Mouse (Mus musculus) heart, embryonic 16.5 days (tissue): Measurements from ENCODE around the gene Memo1. TPM values are rescaled to one million over a fixed set of nuclear protein-coding genes. Genes with fewer than 3 reads are reported as not detected.
"Not testable (repeated sequence)": the region's sequence is repeated elsewhere in the genome, so short reads cannot be mapped to it uniquely, and the experiment has no call there.

Experiments
- ATAC-seq: fragments of 200-750 bp; cut with Nextera tagmentation; replicated peaks from 2 replicates; pipeline ENCODE4 v1.8.0; 2017; ENCODE audit warnings: moderate number of reproducible peaks; ENCODE audit not compliant: insufficient read depth, low FRiP score; ENCODE audit errors: extremely low read depth
- H3K27ac ChIP-seq: fragments of 300-500 bp; sonication (generic); 2 replicates; pipeline ENCODE4 v1.5.1; 2014; ENCODE audit warnings: mild to moderate bottlenecking, low read length, control low read depth, moderate library complexity
- H3K27me3 ChIP-seq: fragments of 300-500 bp; sonication (generic); 2 replicates; pipeline ENCODE4 v1.6.1; 2014; ENCODE audit warnings: low read length, mixed read lengths; ENCODE audit not compliant: control insufficient read depth, insufficient read depth
- H3K36me3 ChIP-seq: fragments of 300-500 bp; sonication (generic); 2 replicates; pipeline ENCODE4 v1.6.1; 2014; ENCODE audit not compliant: control insufficient read depth, insufficient read depth
- H3K4me1 ChIP-seq: fragments of 300-500 bp; sonication (generic); 2 replicates; pipeline ENCODE4 v1.6.1; 2014; ENCODE audit warnings: low read length, mixed read lengths; ENCODE audit not compliant: control insufficient read depth, insufficient read depth
- H3K4me2 ChIP-seq: fragments of 300-500 bp; sonication (generic); 2 replicates; pipeline ENCODE4 v1.6.1; 2014; ENCODE audit warnings: low read depth, mild to moderate bottlenecking, control low read depth, low read length
- H3K4me3 ChIP-seq: fragments of 300-500 bp; sonication (generic); 2 replicates; pipeline ENCODE4 v1.5.1; 2014; ENCODE audit warnings: mild to moderate bottlenecking, control low read depth, low read length
- H3K9ac ChIP-seq: fragments of 300-500 bp; sonication (generic); 2 replicates; pipeline ENCODE4 v1.6.1; 2014; ENCODE audit warnings: low read length, control low read depth
- H3K9me3 ChIP-seq: fragments of 300-500 bp; sonication (generic); replicated peaks from 2 replicates; pipeline ENCODE4 v1.6.1; 2016; ENCODE audit warnings: low read length; ENCODE audit not compliant: control insufficient read depth
- WGBS: fragments of 180-500 bp; shearing (Covaris S2); extraction: QIAGEN DNeasy Blood & Tissue Kit; methylation state at CpG from one replicate; pipeline ENCODE4 v1.1.7; 2014; 5-methylcytosine and 5-hydroxymethylcytosine counted together
- polyA plus RNA-seq: library from polyadenylated mRNA; unstranded; fragments of >200 nt; fragmentation: Nextera tagmentation; extraction: Ambion mirVana; gene quantifications from 2 replicates; pipeline ENCODE4 v1.2.1, GENCODE M21; 2015

The Memo1 gene
- polyA plus RNA-seq, 1 experiment from 2014 or later = 72.2 TPM

GRCm38 (mm10) chr17:74184739-74185138 is 110.6 kb downstream of the Memo1 start:
- no peaks in the 10 kb centered on the region for H3K4me1 ChIP-seq
- H3K36me3 ChIP-seq = no peaks in the 10 kb centered on the region
- ATAC-seq = no peak
- H3K27me3 ChIP-seq = no peaks in the 10 kb centered on the region
- H3K27ac ChIP-seq = no peak overlapping the region
- 84% methylated on average over 1 of the region's 1 CpGs for WGBS
- H3K4me3 ChIP-seq = no peak overlapping the region
- H3K4me2 ChIP-seq = no peak overlapping the region
- H3K9ac ChIP-seq = no peak overlapping the region
- H3K9me3 ChIP-seq = no peaks in the 10 kb centered on the region

- Histone ChIP-seq H3K4me3 (no peak overlapping the region), H3K9ac (no peak overlapping the region)
Measured at GRCm38 (mm10) chr17:74180889-74181288, 114.4 kb downstream of the Memo1 start.

GRCm38 (mm10) chr17:74179640-74180039 is 115.7 kb downstream of the Memo1 start:
- H3K9ac ChIP-seq, H3K27ac ChIP-seq, H3K27me3 ChIP-seq, H3K4me1 ChIP-seq, H3K4me2 ChIP-seq, ATAC-seq, H3K36me3 ChIP-seq, H3K9me3 ChIP-seq, H3K4me3 ChIP-seq: not testable (repeated sequence)
- WGBS = 56% methylated on average over 2 of the region's 2 CpGs

More at GRCm38 (mm10) chr17:74180889-74181288, 114.4 kb downstream of the Memo1 start:
- Histone ChIP-seq H3K36me3 (no peaks in the 10 kb centered on the region), H3K9me3 (no peaks in the 10 kb centered on the region), H3K27ac (no peak overlapping the region), H3K4me2 (no peak overlapping the region), H3K4me1 (no peaks in the 10 kb centered on the region), H3K27me3 (no peaks in the 10 kb centered on the region)
- ATAC-seq = no peak

GRCm38 (mm10) chr17:74173726-74174125 is 121.6 kb downstream of the Memo1 start:
- Histone ChIP-seq H3K27me3 (no peaks in the 10 kb centered on the region), H3K27ac (no peak overlapping the region), H3K9ac (no peak overlapping the region), H3K4me2 (no peak overlapping the region), H3K36me3 (no peaks in the 10 kb centered on the region), H3K4me1 (no peaks in the 10 kb centered on the region), H3K4me3 (no peak overlapping the region), H3K9me3 (no peaks in the 10 kb centered on the region)
- no peak for ATAC-seq

GRCm38 (mm10) chr17:74172834-74173233 is 122.5 kb downstream of the Memo1 start:
- Histone ChIP-seq H3K4me1 (no peaks in the 10 kb centered on the region), H3K4me3 (no peak overlapping the region), H3K9ac (no peak overlapping the region), H3K36me3 (no peaks in the 10 kb centered on the region), H3K27ac (no peak overlapping the region), H3K4me2 (no peak overlapping the region), H3K9me3 (no peaks in the 10 kb centered on the region), H3K27me3 (no peaks in the 10 kb centered on the region)
- 68% methylated on average over 1 of the region's 1 CpGs for WGBS
- ATAC-seq = no peak

- H3K4me2 ChIP-seq = peak overlapping the region; percentile 71
- no peaks in the 10 kb centered on the region for H3K27me3 ChIP-seq
- no peaks in the 10 kb centered on the region for H3K36me3 ChIP-seq
- no peaks in the 10 kb centered on the region for H3K4me1 ChIP-seq
- WGBS = 3% methylated on average over 9 of the region's 9 CpGs
- no peaks in the 10 kb centered on the region for H3K9me3 ChIP-seq
- peak overlapping the region; percentile 49 for H3K4me3 ChIP-seq
- ATAC-seq = peak; percentile 93
- peak overlapping the region; percentile 63 for H3K9ac ChIP-seq
- no peak overlapping the region for H3K27ac ChIP-seq
Measured at GRCm38 (mm10) chr17:74159443-74159894, 135.9 kb downstream of the Memo1 start.

GRCm38 (mm10) chr17:74158161-74158560 is 137.2 kb downstream of the Memo1 start:
- no peak overlapping the region for H3K4me3 ChIP-seq
- H3K4me2 ChIP-seq = no peak overlapping the region
- no peaks in the 10 kb centered on the region for H3K9me3 ChIP-seq
- H3K9ac ChIP-seq = no peak overlapping the region
- H3K27me3 ChIP-seq = no peaks in the 10 kb centered on the region
- ATAC-seq = no peak
- H3K27ac ChIP-seq = no peak overlapping the region
- 89% methylated on average over 3 of the region's 3 CpGs for whole genome bisulfite sequencing
- H3K4me1 ChIP-seq = no peaks in the 10 kb centered on the region
- no peaks in the 10 kb centered on the region for H3K36me3 ChIP-seq

Other genes with a start within 250 kb of the Memo1 start
- not detected in 2 replicates for gene Srd5a2, start 247.6 kb downstream of the Memo1 start, polyA plus RNA-seq
- gene Dpy30, start 28.4 kb upstream of the Memo1 start, polyA plus RNA-seq = 184 and 188 TPM in 2 replicates
- gene Spast, start 43.5 kb upstream of the Memo1 start, polyA plus RNA-seq = 9.1 and 9.4 TPM in 2 replicates
- 25.9 and 26.7 TPM in 2 replicates for gene Slc30a6, start 100.1 kb upstream of the Memo1 start, polyA plus RNA-seq
- 0.07 and 0.28 TPM in 2 replicates for gene Nlrc4, start 163.6 kb upstream of the Memo1 start, polyA plus RNA-seq
- 52.7 and 56.6 TPM in 2 replicates for gene Yipf4, start 194.0 kb upstream of the Memo1 start, polyA plus RNA-seq
- gene Birc6, start 232.8 kb upstream of the Memo1 start, polyA plus RNA-seq = 46.6 and 51.8 TPM in 2 replicates